Mouse (Mus musculus) MEL (cell line): Measurements from ENCODE around the gene Fnbp1l.

Source experiments
- CHD1 ChIP-seq: IDR thresholded peaks from 2 replicates; pipeline ENCODE4 v1.6.1; 2012; ENCODE audit warnings: low read depth, mild to moderate bottlenecking, inconsistent platforms, low read length, improper control_type of control experiment
- CTCF ChIP-seq, 3 experiments: IDR thresholded peaks in 2 of 3; conservative IDR thresholded peaks in 1 of 3; 2 replicates each; pipeline ENCODE4 v1.5.1; 2011 to 2012; ENCODE audit warnings: low read length in 3 of 3, low read depth in 2 of 3, mild to moderate bottlenecking in 2 of 3, improper control_type of control experiment in 1 of 3, inconsistent platforms in 1 of 3, mixed read lengths in 1 of 3, moderate library complexity in 1 of 3; ENCODE audit not compliant: control insufficient read depth in 1 of 3, insufficient read depth in 1 of 3, poor library complexity in 1 of 3, severe bottlenecking in 1 of 3
- E2F4 ChIP-seq: IDR thresholded peaks from 2 replicates; pipeline ENCODE4 v1.6.1; 2011; ENCODE audit warnings: low read depth, low read length, improper control_type of control experiment, borderline replicate concordance
- EP300 ChIP-seq, 2 experiments: IDR thresholded peaks; 2 replicates each; pipeline ENCODE4 v1.6.1; 2011; ENCODE audit warnings: improper control_type of control experiment in 2 of 2, low read length in 2 of 2, low read depth in 1 of 2, mild to moderate bottlenecking in 1 of 2
- ETS1 ChIP-seq: IDR thresholded peaks from 2 replicates; pipeline ENCODE4 v1.6.1; 2012; ENCODE audit warnings: low read depth, mild to moderate bottlenecking, inconsistent platforms, low read length, improper control_type of control experiment, moderate library complexity
- GABPA ChIP-seq: IDR thresholded peaks from 2 replicates; pipeline ENCODE4 v1.6.1; 2012; ENCODE audit warnings: low read depth, mild to moderate bottlenecking, inconsistent platforms, low read length, improper control_type of control experiment, moderate library complexity
- KAT2A ChIP-seq: conservative IDR thresholded peaks from 2 replicates; pipeline ENCODE4 v1.6.1; 2012; ENCODE audit warnings: low read depth, low read length, improper control_type of control experiment, inconsistent platforms
- POLR2A ChIP-seq, 2 experiments: IDR thresholded peaks; 2 replicates each; pipeline ENCODE4 v1.6.1; 2011 to 2012; ENCODE audit warnings: low read length in 2 of 2, mild to moderate bottlenecking in 2 of 2, control low read depth in 1 of 2, improper control_type of control experiment in 1 of 2, low read depth in 1 of 2, moderate library complexity in 1 of 2; ENCODE audit not compliant: control insufficient read depth in 1 of 2, insufficient read depth in 1 of 2, poor library complexity in 1 of 2
- TBP ChIP-seq: IDR thresholded peaks from 2 replicates; pipeline ENCODE4 v1.8.0; 2011; ENCODE audit warnings: low read depth, low read length, improper control_type of control experiment
- ZKSCAN1 ChIP-seq: IDR thresholded peaks from 2 replicates; pipeline ENCODE4 v1.6.1; 2012; ENCODE audit warnings: low read depth, mild to moderate bottlenecking, inconsistent platforms, low read length, improper control_type of control experiment, moderate library complexity

- TF ChIP-seq TBP, result no peak
- TF ChIP-seq GABPA, result no peak
- TF ChIP-seq CTCF (IDR thresholded peaks at IDR 0.05 in 2 of 3, conservative IDR thresholded peaks at IDR 0.05 in 1 of 3; ENCODE audit: control insufficient read depth in 1 of 3, insufficient read depth in 1 of 3, low read depth in 2 of 3, low read length in 3 of 3, poor library complexity in 1 of 3, severe bottlenecking in 1 of 3), result no peak
- no peak for TF ChIP-seq POLR2A (IDR thresholded peaks at IDR 0.05; ENCODE audit: control insufficient read depth in 1 of 2, insufficient read depth in 1 of 2, low read depth in 1 of 2, low read length in 2 of 2, poor library complexity in 1 of 2)
- no peak for TF ChIP-seq ETS1
- TF ChIP-seq E2F4, result no peak
- TF ChIP-seq CHD1, result no peak
- TF ChIP-seq EP300 (IDR thresholded peaks at IDR 0.05; ENCODE audit: low read depth in 1 of 2, low read length in 2 of 2), result no peak
- TF ChIP-seq KAT2A, result no peak
- no peak for TF ChIP-seq ZKSCAN1
Measured at GRCm38 (mm10) chr3:122606105-122606801, 13.3 kb downstream of the Fnbp1l start.
